Mouse (Mus musculus) cerebellum, adult 2 months (tissue): ENCODE measurements around the gene Plekha6. TPM values are rescaled to one million over a fixed set of nuclear protein-coding genes. Genes with fewer than 3 reads are reported as not detected.
A peak's percentile ranks its signal among the peaks of the same experiment; 100 is the strongest.

Experiments used
- DNase-seq, 2 experiments: peaks; one replicate each; pipeline ENCODE4 v3.0.0; 2021
- H3K27ac ChIP-seq: fragments of 200-500 bp; 2 replicates; pipeline ENCODE4 v1.5.1; 2012; ENCODE audit warnings: low read length, control low read depth, inconsistent platforms; ENCODE audit not compliant: insufficient read depth
- H3K27me3 ChIP-seq: fragments of 200-500 bp; 2 replicates; pipeline ENCODE4 v1.6.1; 2012; ENCODE audit warnings: inconsistent platforms, mild to moderate bottlenecking, low read length, moderate library complexity; ENCODE audit not compliant: control insufficient read depth, insufficient read depth
- H3K4me1 ChIP-seq: fragments of 200-500 bp; 2 replicates; pipeline ENCODE4 v1.6.1; 2011; ENCODE audit warnings: low read length; ENCODE audit not compliant: control insufficient read depth, insufficient read depth
- H3K4me3 ChIP-seq: fragments of 200-500 bp; replicated peaks from 2 replicates; pipeline ENCODE3; 2011; ENCODE audit warnings: mild to moderate bottlenecking, low read depth, low read length, control low read depth; ENCODE audit not compliant: insufficient read depth
- CTCF ChIP-seq: fragments of 200-500 bp; IDR thresholded peaks from 2 replicates; pipeline ENCODE4 v1.5.1; 2011; ENCODE audit warnings: low read depth, mild to moderate bottlenecking, control low read depth, low read length, moderate library complexity, borderline replicate concordance; ENCODE audit not compliant: insufficient read depth
- POLR2A ChIP-seq: fragments of 200-500 bp; IDR thresholded peaks from 2 replicates; pipeline ENCODE4 v1.6.1; 2011; ENCODE audit warnings: low read length, control low read depth, borderline replicate concordance; ENCODE audit not compliant: insufficient read depth
- WGBS: fragments of 180-500 bp; shearing (Covaris S2); methylation state at CpG from one replicate; pipeline ENCODE4 v1.1.7; 2018; 5-methylcytosine and 5-hydroxymethylcytosine counted together
- polyA plus RNA-seq: library from polyadenylated mRNA; depleted of rRNA; stranded (reverse); fragments of >200 nt; gene quantifications from 2 replicates; pipeline ENCODE4 v1.2.3, GENCODE M21; 2012

Plekha6 gene
- polyA plus RNA-seq, 1 experiment, result 77.2 TPM

DNA sequence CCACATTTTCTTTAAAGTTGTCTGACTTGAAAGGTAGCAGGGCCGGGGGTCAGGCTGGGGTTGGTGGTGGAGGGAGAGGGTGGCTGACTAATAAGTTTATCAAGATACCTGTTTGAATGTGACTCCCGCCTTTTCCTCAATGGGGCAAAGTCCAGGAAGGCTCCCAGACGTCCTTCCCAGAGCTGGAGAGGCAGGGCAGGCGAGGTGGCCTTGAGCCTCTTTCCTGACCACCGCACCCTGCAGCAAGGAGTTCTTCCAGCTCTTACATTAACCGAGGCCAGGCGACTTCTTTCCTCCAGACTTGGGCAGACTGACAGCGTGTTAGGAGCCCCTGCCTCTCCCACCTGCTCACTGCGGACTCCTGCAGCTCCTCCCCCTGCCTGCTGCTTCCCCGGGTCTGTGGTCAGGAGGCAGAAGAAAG is 591 bp downstream of the Plekha6 start:
- Histone ChIP-seq H3K27ac (no peak overlapping the region), H3K4me1 (no peaks in the 10 kb centered on the region), H3K27me3 (peaks cover 3% of the 10 kb centered on the region; the same call in 1 of the 2 replicates), H3K4me3 (no peak overlapping the region)
- no peak for DNase-seq
- TF ChIP-seq CTCF (no peak), POLR2A (no peak)
- WGBS, result 10% methylated on average over 10 of the region's 10 CpGs

DNA sequence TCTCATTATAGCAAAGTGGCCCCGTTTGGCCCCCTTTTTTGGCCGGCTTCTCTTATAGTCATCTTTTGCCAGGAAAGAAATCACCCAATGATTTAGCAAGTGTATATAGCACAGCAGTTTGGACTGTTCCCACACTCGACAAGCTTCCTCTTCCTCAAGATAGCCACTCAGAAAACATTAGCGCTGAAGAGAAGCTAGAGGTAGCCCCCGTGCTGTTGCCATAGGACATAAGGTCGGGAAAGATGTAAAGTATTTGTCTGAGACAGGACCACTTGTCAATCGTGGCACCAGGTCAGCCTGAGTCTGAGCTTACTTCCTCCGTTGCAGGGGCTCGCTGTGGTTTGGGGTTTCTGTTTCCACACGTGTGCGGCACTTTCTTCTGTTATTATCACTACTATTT is 1.1 kb downstream of the Plekha6 start:
- Histone ChIP-seq H3K27me3 (peaks cover 3% of the 10 kb centered on the region; the same call in 1 of the 2 replicates), H3K4me3 (no peak overlapping the region), H3K4me1 (no peaks in the 10 kb centered on the region), H3K27ac (no peak overlapping the region)
- no peak for TF ChIP-seq CTCF
- 59% methylated on average over 11 of the region's 11 CpGs for WGBS
- no peak for DNase-seq

DNA sequence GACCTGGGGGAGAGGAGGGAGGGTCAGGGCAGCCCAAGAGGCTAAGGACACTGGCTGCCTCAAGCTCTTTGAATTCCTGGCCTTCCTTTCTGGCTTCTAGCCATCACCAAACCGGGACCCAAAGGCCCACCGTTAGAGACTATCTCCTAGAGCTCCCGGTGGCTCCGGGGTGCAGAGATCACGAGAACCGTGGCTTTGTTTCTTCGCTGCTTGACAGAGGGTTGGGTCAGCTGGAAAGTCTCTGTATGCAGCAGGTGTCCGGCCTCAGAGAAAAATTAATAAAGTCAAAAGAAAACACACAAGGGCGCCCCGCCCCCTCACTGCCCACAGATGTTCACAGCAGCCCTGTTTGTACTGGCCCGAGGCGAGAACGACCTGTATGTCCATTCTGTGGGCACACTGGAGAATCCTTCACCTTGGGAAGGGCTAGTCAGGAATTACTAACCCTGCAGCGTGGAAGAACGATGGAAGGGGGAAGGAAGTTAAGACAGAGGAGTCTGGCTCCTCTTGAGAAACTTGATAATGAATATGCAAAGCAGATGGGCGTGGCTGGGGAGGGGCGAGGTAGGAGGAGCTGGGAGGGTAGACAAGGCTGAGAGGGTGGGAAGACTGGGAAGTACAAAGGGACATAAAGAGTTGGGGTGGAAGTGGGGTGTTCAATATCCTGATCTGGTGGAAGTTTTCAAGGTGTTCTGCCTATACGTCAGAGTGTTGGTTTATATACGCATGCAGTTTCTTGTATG is 4.5 kb downstream of the Plekha6 start:
- peaks cover 3% of the 10 kb centered on the region; the same call in 1 of the 2 replicates for H3K27me3 ChIP-seq
- H3K4me1 ChIP-seq, result peaks cover 7% of the 10 kb centered on the region
- H3K27ac ChIP-seq, result no peak overlapping the region
- DNase-seq, result no peak
- TF ChIP-seq CTCF (no peak), POLR2A (no peak)
- H3K4me3 ChIP-seq, result no peak overlapping the region
- WGBS, result 42% methylated on average over 19 of the region's 19 CpGs

DNA sequence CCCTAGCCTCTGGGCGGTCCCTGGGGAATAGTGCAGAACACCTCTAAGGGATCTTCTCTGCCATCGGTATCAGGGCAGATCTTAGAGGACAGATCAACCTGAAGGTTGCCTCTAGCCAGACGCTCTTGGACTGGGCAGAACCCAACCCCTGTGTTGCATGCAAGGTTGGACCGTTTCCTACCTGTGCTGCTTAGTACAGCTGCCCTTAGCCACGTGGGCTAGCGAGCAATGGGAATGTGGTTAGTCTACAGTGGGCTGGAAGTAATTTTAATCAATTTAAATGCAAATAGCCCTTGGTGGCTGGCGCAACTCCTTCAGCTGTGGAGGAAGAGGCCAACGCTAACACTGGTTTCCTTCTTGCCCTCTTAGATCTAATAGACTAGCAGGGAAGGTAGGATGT is 6.2 kb downstream of the Plekha6 start:
- peaks cover 7% of the 10 kb centered on the region for H3K4me1 ChIP-seq
- no peak for DNase-seq
- H3K27ac ChIP-seq, result no peak overlapping the region
- 81% methylated on average over 8 of the region's 8 CpGs for WGBS
- H3K4me3 ChIP-seq, result no peak overlapping the region
- H3K27me3 ChIP-seq, result no peaks in the 10 kb centered on the region
- TF ChIP-seq CTCF, result no peak
- no peak for TF ChIP-seq POLR2A

DNA sequence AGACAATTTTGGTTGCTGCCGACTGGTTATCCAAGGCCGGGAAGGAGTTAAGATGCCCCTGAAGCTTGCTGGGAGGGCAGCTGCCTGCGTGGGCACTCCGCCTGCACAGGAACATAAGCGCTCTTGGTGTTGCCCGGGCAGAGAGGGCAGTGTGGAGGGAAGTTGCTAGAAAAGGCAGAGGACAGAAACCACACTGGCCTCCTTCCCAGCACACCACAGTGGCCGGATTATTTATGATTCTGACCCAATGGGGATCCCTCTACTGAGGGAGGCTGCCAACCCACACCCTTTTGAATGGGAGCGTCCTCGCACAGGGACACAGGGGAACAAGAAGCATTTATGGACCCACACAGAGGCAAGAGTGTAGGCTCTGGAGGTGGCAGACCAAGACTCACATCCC is 7.3 kb downstream of the Plekha6 start:
- Histone ChIP-seq H3K27me3 (no peaks in the 10 kb centered on the region), H3K27ac (no peak overlapping the region), H3K4me3 (no peak overlapping the region), H3K4me1 (peaks cover 7% of the 10 kb centered on the region)
- 7% methylated on average over 9 of the region's 9 CpGs for WGBS
- TF ChIP-seq POLR2A, result no peak
- TF ChIP-seq CTCF, result no peak
- peak; percentile 22 to 38 for DNase-seq

DNA sequence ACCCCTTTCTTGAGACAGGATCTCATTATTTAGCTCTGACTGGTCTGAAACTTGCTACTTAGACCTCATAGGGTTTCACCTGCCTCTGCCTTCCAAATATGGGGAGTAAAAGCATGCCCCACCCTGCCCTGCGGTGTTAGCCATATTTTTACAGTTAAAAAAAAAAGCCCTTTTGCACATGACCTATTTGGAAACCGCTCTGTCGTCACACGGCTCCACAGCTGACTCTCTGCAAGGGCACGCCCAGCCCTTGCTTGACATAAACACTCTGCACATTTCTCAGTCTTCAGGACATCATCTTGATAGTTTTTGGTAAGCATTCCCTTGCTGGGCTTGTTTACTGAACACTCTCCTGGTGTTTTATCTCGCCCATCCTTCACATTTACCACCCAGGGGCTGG is 11.1 kb downstream of the Plekha6 start:
- Histone ChIP-seq H3K4me3 (no peak overlapping the region), H3K4me1 (peaks cover 29% of the 10 kb centered on the region), H3K27ac (no peak overlapping the region), H3K27me3 (no peaks in the 10 kb centered on the region)
- no peak for TF ChIP-seq POLR2A
- no peak for TF ChIP-seq CTCF
- 76% methylated on average over 6 of the region's 6 CpGs for WGBS
- DNase-seq, result no peak

DNA sequence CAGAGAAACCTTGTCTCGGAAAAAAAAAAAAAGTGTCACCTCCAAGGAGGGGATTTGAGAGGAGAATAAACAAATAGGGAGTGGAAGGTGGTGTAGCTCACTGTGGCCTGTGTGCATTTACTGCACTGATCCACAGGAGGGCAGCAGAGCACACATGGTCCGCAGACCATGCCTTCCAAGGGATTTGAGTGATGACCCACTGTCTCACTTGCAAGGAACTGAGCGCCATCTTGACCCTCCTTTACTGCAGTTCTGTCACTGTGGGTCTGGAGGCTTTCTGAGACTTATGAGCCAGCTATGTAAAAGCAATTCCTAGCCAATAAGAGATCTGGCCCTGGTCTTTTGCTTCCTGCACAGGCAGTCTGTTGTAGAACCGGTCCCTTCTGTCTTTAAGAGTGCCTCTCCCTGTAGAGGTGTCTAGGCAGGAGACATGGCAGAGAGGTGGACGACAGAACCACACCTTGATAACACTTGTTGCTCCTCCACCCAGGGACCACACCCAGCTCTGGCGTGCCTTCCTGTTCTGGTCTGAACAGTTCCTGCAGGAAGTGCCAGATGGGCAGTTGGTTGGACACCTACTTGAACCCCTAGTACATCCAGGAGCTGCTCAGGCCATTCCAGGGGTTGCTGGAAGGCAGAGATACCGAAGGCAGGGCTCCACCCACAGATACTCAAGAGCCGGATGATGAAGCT is 13.6 kb downstream of the Plekha6 start:
- no peak overlapping the region for H3K4me3 ChIP-seq
- no peak overlapping the region for H3K27ac ChIP-seq
- peaks cover 25% of the 10 kb centered on the region for H3K4me1 ChIP-seq
- DNase-seq, result peak; percentile 59 to 72
- 38% methylated on average over 8 of the region's 8 CpGs for WGBS
- TF ChIP-seq CTCF (peak; percentile 99), POLR2A (no peak)
- H3K27me3 ChIP-seq, result no peaks in the 10 kb centered on the region

DNA sequence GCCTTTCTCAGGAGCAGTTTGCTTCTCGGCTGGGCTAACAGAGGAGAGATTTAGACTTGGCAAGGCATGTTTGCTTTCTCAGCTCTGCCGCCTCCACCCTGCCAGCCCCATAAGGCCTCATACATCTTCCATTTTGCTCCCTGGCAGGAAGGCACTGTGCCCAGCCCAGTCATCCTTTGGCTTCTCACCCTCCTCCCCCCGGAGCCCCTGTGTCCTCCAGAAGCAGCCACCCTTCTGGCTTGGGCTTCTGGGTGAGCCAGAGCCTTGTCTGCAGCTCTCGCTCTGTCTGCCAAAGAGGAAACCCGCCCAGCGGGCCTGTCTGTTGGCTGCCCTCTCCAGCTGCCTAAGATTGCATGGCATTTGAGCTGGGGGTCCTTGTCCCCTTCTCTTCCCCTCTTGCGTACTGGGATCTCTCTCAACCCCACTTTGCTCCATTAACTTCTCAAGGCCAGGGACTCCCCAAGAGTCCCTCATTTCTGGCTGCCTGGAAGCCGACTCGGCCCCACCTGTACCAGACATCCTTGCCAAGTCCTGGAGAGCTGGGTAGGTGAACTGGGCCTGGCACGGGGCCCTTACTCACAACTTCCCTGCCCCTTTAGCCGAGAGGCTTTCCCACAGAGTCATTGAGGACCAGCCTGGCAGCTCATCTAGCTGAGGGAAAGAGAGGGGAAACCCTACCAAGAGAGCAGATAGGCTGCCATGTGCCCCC is 14.9 kb downstream of the Plekha6 start:
- TF ChIP-seq POLR2A, result no peak
- DNase-seq, result peak; percentile 80 to 87
- Histone ChIP-seq H3K4me1 (peaks cover 32% of the 10 kb centered on the region), H3K27me3 (no peaks in the 10 kb centered on the region), H3K27ac (no peak overlapping the region), H3K4me3 (no peak overlapping the region)
- 7% methylated on average over 11 of the region's 11 CpGs for WGBS
